Mouse (Mus musculus) MEL (cell line): Measurements from ENCODE around the gene Pou5f1. TPM values are rescaled to one million over a fixed set of nuclear protein-coding genes. Genes with fewer than 3 reads are reported as not detected.

ENCODE experiments used
- DNase-seq: peaks from one replicate; pipeline ENCODE4 v3.0.0; 2011; ENCODE audit warnings: low read depth, low spot score
- H3K27ac ChIP-seq: 2 replicates; pipeline ENCODE4 v1.5.1; 2012; ENCODE audit warnings: low read depth, mild to moderate bottlenecking, control low read depth, low read length, moderate library complexity; ENCODE audit not compliant: control insufficient read depth
- H3K27me3 ChIP-seq, 2 experiments: fragments of 150-350 bp in 1 of 2; sonication (generic) in 1 of 2; 2 replicates each; pipeline ENCODE4 v1.6.1; 2012; ENCODE audit warnings: low read length in 2 of 2, mild to moderate bottlenecking in 2 of 2, improper control_type of control experiment in 1 of 2, moderate library complexity in 1 of 2; ENCODE audit not compliant: insufficient read depth in 2 of 2, control insufficient read depth in 1 of 2
- H3K36me3 ChIP-seq, 2 experiments: 2 replicates each; pipeline ENCODE4 v1.6.1; 2012 to 2014; ENCODE audit warnings: low read length in 2 of 2, improper control_type of control experiment in 1 of 2, inconsistent platforms in 1 of 2, mild to moderate bottlenecking in 1 of 2; ENCODE audit not compliant: insufficient read depth in 2 of 2, control insufficient read depth in 1 of 2
- H3K4me1 ChIP-seq, 2 experiments: fragments of 150-350 bp in 1 of 2; sonication (generic) in 1 of 2; 2 replicates each; pipeline ENCODE4 v1.6.1; 2012; ENCODE audit warnings: low read length in 2 of 2, improper control_type of control experiment in 1 of 2, mild to moderate bottlenecking in 1 of 2; ENCODE audit not compliant: insufficient read depth in 2 of 2, control insufficient read depth in 1 of 2
- H3K4me3 ChIP-seq, 2 experiments: fragments of 150-350 bp in 1 of 2; sonication (generic) in 1 of 2; 2 replicates each; pipeline ENCODE4 v1.5.1; 2012; ENCODE audit warnings: low read depth in 2 of 2, low read length in 2 of 2, mild to moderate bottlenecking in 2 of 2, moderate library complexity in 2 of 2, control low read depth in 1 of 2, improper control_type of control experiment in 1 of 2; ENCODE audit not compliant: control insufficient read depth in 1 of 2, insufficient read depth in 1 of 2
- H3K79me2 ChIP-seq: 2 replicates; pipeline ENCODE4 v1.6.1; 2012; ENCODE audit warnings: mild to moderate bottlenecking, low read length, moderate library complexity; ENCODE audit not compliant: control insufficient read depth, poor library complexity, insufficient read depth
- H3K9ac ChIP-seq: 2 replicates; pipeline ENCODE4 v1.6.1; 2012; ENCODE audit warnings: low read depth, mild to moderate bottlenecking, control low read depth, low read length, moderate library complexity; ENCODE audit not compliant: control insufficient read depth, poor library complexity, severe bottlenecking
- H3K9me3 ChIP-seq: fragments of 150-350 bp; sonication (generic); replicated peaks from 2 replicates; pipeline ENCODE4 v1.6.1; 2012; ENCODE audit warnings: mild to moderate bottlenecking, low read length, improper control_type of control experiment, moderate library complexity; ENCODE audit not compliant: insufficient read depth
- BHLHE40 ChIP-seq: IDR thresholded peaks from 2 replicates; pipeline ENCODE4 v1.6.1; 2012; ENCODE audit warnings: low read depth, mild to moderate bottlenecking, inconsistent platforms, low read length, improper control_type of control experiment, borderline replicate concordance
- CHD2 ChIP-seq: IDR thresholded peaks from 2 replicates; pipeline ENCODE4 v1.6.1; 2011; ENCODE audit warnings: low read length, improper control_type of control experiment
- CTCF ChIP-seq, 3 experiments: IDR thresholded peaks in 2 of 3; conservative IDR thresholded peaks in 1 of 3; 2 replicates each; pipeline ENCODE4 v1.5.1; 2011 to 2012; ENCODE audit warnings: low read length in 3 of 3, low read depth in 2 of 3, mild to moderate bottlenecking in 2 of 3, improper control_type of control experiment in 1 of 3, inconsistent platforms in 1 of 3, mixed read lengths in 1 of 3, moderate library complexity in 1 of 3; ENCODE audit not compliant: control insufficient read depth in 1 of 3, insufficient read depth in 1 of 3, poor library complexity in 1 of 3, severe bottlenecking in 1 of 3
- E2F4 ChIP-seq: IDR thresholded peaks from 2 replicates; pipeline ENCODE4 v1.6.1; 2011; ENCODE audit warnings: low read depth, low read length, improper control_type of control experiment, borderline replicate concordance
- ETS1 ChIP-seq: IDR thresholded peaks from 2 replicates; pipeline ENCODE4 v1.6.1; 2012; ENCODE audit warnings: low read depth, mild to moderate bottlenecking, inconsistent platforms, low read length, improper control_type of control experiment, moderate library complexity
- GABPA ChIP-seq: IDR thresholded peaks from 2 replicates; pipeline ENCODE4 v1.6.1; 2012; ENCODE audit warnings: low read depth, mild to moderate bottlenecking, inconsistent platforms, low read length, improper control_type of control experiment, moderate library complexity
- HCFC1 ChIP-seq: IDR thresholded peaks from 2 replicates; pipeline ENCODE4 v1.6.1; 2012; ENCODE audit warnings: low read depth, mild to moderate bottlenecking, inconsistent platforms, low read length, improper control_type of control experiment, moderate library complexity
- JUND ChIP-seq: IDR thresholded peaks from 2 replicates; pipeline ENCODE4 v1.6.1; 2011; ENCODE audit warnings: low read depth, mild to moderate bottlenecking, improper control_type of control experiment, low read length
- KAT2A ChIP-seq: conservative IDR thresholded peaks from 2 replicates; pipeline ENCODE4 v1.6.1; 2012; ENCODE audit warnings: low read depth, low read length, improper control_type of control experiment, inconsistent platforms
- MAZ ChIP-seq: IDR thresholded peaks from 2 replicates; pipeline ENCODE4 v1.6.1; 2012; ENCODE audit warnings: low read depth, mild to moderate bottlenecking, inconsistent platforms, low read length, improper control_type of control experiment
- MXI1 ChIP-seq: IDR thresholded peaks from 2 replicates; pipeline ENCODE4 v1.6.1; 2011; ENCODE audit warnings: mild to moderate bottlenecking, low read depth, low read length, improper control_type of control experiment
- MYB ChIP-seq: IDR thresholded peaks from 2 replicates; pipeline ENCODE4 v1.6.1; 2011; ENCODE audit warnings: mild to moderate bottlenecking, low read depth, low read length, improper control_type of control experiment
- MYC ChIP-seq: IDR thresholded peaks from 2 replicates; pipeline ENCODE4 v1.6.1; 2011; ENCODE audit warnings: low read depth, mild to moderate bottlenecking, low read length, improper control_type of control experiment, moderate library complexity
- NELFE ChIP-seq: IDR thresholded peaks from 2 replicates; pipeline ENCODE4 v1.6.1; 2011; ENCODE audit warnings: low read depth, low read length, improper control_type of control experiment
- POLR2A ChIP-seq, 2 experiments: IDR thresholded peaks; 2 replicates each; pipeline ENCODE4 v1.6.1; 2011 to 2012; ENCODE audit warnings: low read length in 2 of 2, mild to moderate bottlenecking in 2 of 2, control low read depth in 1 of 2, improper control_type of control experiment in 1 of 2, low read depth in 1 of 2, moderate library complexity in 1 of 2; ENCODE audit not compliant: control insufficient read depth in 1 of 2, insufficient read depth in 1 of 2, poor library complexity in 1 of 2
- RAD21 ChIP-seq: IDR thresholded peaks from 2 replicates; pipeline ENCODE4 v1.6.1; 2011; ENCODE audit warnings: mild to moderate bottlenecking, low read depth, low read length, improper control_type of control experiment
- SIN3A ChIP-seq: IDR thresholded peaks from 2 replicates; pipeline ENCODE4 v1.6.1; 2012; ENCODE audit warnings: low read length, improper control_type of control experiment, inconsistent platforms
- SMC3 ChIP-seq: IDR thresholded peaks from 2 replicates; pipeline ENCODE4 v1.6.1; 2011; ENCODE audit warnings: low read depth, low read length, improper control_type of control experiment
- TBP ChIP-seq: IDR thresholded peaks from 2 replicates; pipeline ENCODE4 v1.8.0; 2011; ENCODE audit warnings: low read depth, low read length, improper control_type of control experiment
- UBTF ChIP-seq: IDR thresholded peaks from 2 replicates; pipeline ENCODE4 v1.6.1; 2012; ENCODE audit warnings: low read depth, mild to moderate bottlenecking, inconsistent platforms, low read length, improper control_type of control experiment, moderate library complexity, borderline replicate concordance; ENCODE audit not compliant: insufficient read depth
- USF2 ChIP-seq, 2 experiments: IDR thresholded peaks; 2 replicates each; pipeline ENCODE4 v1.6.1; 2011 to 2012; ENCODE audit warnings: improper control_type of control experiment in 2 of 2, low read length in 2 of 2, borderline replicate concordance in 1 of 2, inconsistent platforms in 1 of 2, low read depth in 1 of 2, mild to moderate bottlenecking in 1 of 2; ENCODE audit not compliant: insufficient read depth in 1 of 2
- ZC3H11A ChIP-seq: IDR thresholded peaks from 2 replicates; pipeline ENCODE4 v1.6.1; 2012; ENCODE audit warnings: low read depth, mild to moderate bottlenecking, inconsistent platforms, low read length, improper control_type of control experiment
- ZNF384 ChIP-seq: IDR thresholded peaks from 2 replicates; pipeline ENCODE4 v1.6.1; 2012; ENCODE audit warnings: low read depth, mild to moderate bottlenecking, inconsistent platforms, low read length, improper control_type of control experiment
- polyA plus RNA-seq, 2 experiments: library from polyadenylated mRNA; stranded (reverse) in 1 of 2; unstranded in 1 of 2; fragments of >175 nt in 1 of 2; fragments of >200 nt in 1 of 2; gene quantifications; 2 replicates each; pipeline versions ENCODE4 v1.2.1 to v1.2.4; 2012; ENCODE audit warnings: low replicate concordance in 2 of 2, low read depth in 1 of 2; ENCODE audit not compliant: insufficient read length in 2 of 2, insufficient read depth in 1 of 2, missing spikeins in 1 of 2
- total RNA-seq: library from RNA; depleted of rRNA; stranded (reverse); fragments of 300-350 nt; gene quantifications from 2 replicates; pipeline ENCODE4 v1.2.3, GENCODE M21; 2012

The Pou5f1 gene
- total and polyA plus RNA-seq, 3 experiments, result not detected

- TF ChIP-seq GABPA (no peak), HCFC1 (peak; percentile 79), JUND (no peak)
Observed at GRCm38 (mm10) chr17:35516652-35517500, 11.1 kb downstream of the Pou5f1 start, which contains the start of the genes Tcf19 and Cchcr1 (continued).

- H3K9me3 ChIP-seq, result no peaks in the 10 kb centered on the region
Observed at GRCm38 (mm10) chr17:35517526-35517925, 11.7 kb downstream of the Pou5f1 start.

GRCm38 (mm10) chr17:35524354-35524753 is 18.5 kb downstream of the Pou5f1 start:
- Histone ChIP-seq H3K79me2 (no peaks in the 10 kb centered on the region), H3K27me3 (no peaks in the 10 kb centered on the region), H3K9ac (no peak overlapping the region), H3K4me3 (no peak overlapping the region), H3K9me3 (no peaks in the 10 kb centered on the region), H3K36me3 (no peaks in the 10 kb centered on the region), H3K4me1 (no peaks in the 10 kb centered on the region), H3K27ac (no peak overlapping the region)
- no peak for DNase-seq
- TF ChIP-seq E2F4 (no peak), MYC (no peak), ETS1 (no peak), BHLHE40 (no peak), UBTF (no peak)

More at GRCm38 (mm10) chr17:35517526-35517925, 11.7 kb downstream of the Pou5f1 start:
- no peaks in the 10 kb centered on the region for H3K36me3 ChIP-seq
- no peaks in the 10 kb centered on the region for H3K27me3 ChIP-seq
- DNase-seq, result peak; percentile 34
- H3K4me1 ChIP-seq, result peaks cover 0 to 5% of the 10 kb centered on the region in 2 experiments; a peak in 2 of 4 replicates
- peaks cover 2% of the 10 kb centered on the region; the same call in 1 of the 2 replicates for H3K79me2 ChIP-seq
- H3K4me3 ChIP-seq, result peak overlapping the region; percentile 69 to 71
- H3K27ac ChIP-seq, result peak overlapping the region; percentile 17
- H3K9ac ChIP-seq, result peak overlapping the region; percentile 83
- no peak for TF ChIP-seq RAD21
- TF ChIP-seq POLR2A (IDR thresholded peaks at IDR 0.05; ENCODE audit: control insufficient read depth in 1 of 2, insufficient read depth in 1 of 2, low read depth in 1 of 2, low read length in 2 of 2, poor library complexity in 1 of 2), result no peak
- no peak for TF ChIP-seq NELFE
- no peak for TF ChIP-seq BHLHE40
- no peak for TF ChIP-seq MYB
- no peak for TF ChIP-seq MAZ
- TF ChIP-seq CHD2, result no peak
- TF ChIP-seq KAT2A, result no peak
- TF ChIP-seq TBP, result no peak
- no peak for TF ChIP-seq SMC3
- TF ChIP-seq HCFC1, result no peak
- no peak for TF ChIP-seq E2F4
- TF ChIP-seq ZC3H11A, result no peak
- no peak for TF ChIP-seq UBTF
- no peak for TF ChIP-seq SIN3A
- no peak for TF ChIP-seq USF2 (IDR thresholded peaks at IDR 0.05; ENCODE audit: borderline replicate concordance in 1 of 2, insufficient read depth in 1 of 2, low read depth in 1 of 2, low read length in 2 of 2)
- TF ChIP-seq MXI1, result no peak
- TF ChIP-seq CTCF (IDR thresholded peaks at IDR 0.05 in 2 of 3, conservative IDR thresholded peaks at IDR 0.05 in 1 of 3; ENCODE audit: control insufficient read depth in 1 of 3, insufficient read depth in 1 of 3, low read depth in 2 of 3, low read length in 3 of 3, poor library complexity in 1 of 3, severe bottlenecking in 1 of 3), result no peak
- no peak for TF ChIP-seq ZNF384
